Mouse (Mus musculus) embryonic facial prominence, embryonic 12.5 days (tissue): ENCODE data around the gene Cox7a2. TPM values are rescaled to one million over a fixed set of nuclear protein-coding genes. Genes with fewer than 3 reads are reported as not detected.
A peak's percentile ranks its signal among the peaks of the same experiment; 100 is the strongest.

ENCODE experiments used
- ATAC-seq: fragments of 200-750 bp; cut with Nextera tagmentation; 2 replicates; pipeline ENCODE4 v1.8.0; 2017; ENCODE audit not compliant: insufficient number of reproducible peaks, insufficient read depth, low FRiP score, low TSS enrichment
- H3K27ac ChIP-seq: fragments of 300-500 bp; sonication (generic); 2 replicates; pipeline ENCODE4 v1.5.1; 2016; ENCODE audit warnings: mild to moderate bottlenecking
- H3K27me3 ChIP-seq: fragments of 300-500 bp; sonication (generic); 2 replicates; pipeline ENCODE4 v1.6.1; 2016; ENCODE audit warnings: mild to moderate bottlenecking, moderate library complexity
- H3K36me3 ChIP-seq: fragments of 300-500 bp; sonication (generic); 2 replicates; pipeline ENCODE4 v1.6.1; 2016; ENCODE audit warnings: mild to moderate bottlenecking
- H3K4me1 ChIP-seq: fragments of 300-500 bp; sonication (generic); 2 replicates; pipeline ENCODE4 v1.6.1; 2016
- H3K4me2 ChIP-seq: fragments of 300-500 bp; sonication (generic); replicated peaks from 2 replicates; pipeline ENCODE4 v1.6.1; 2016; ENCODE audit warnings: mild to moderate bottlenecking, moderate library complexity
- H3K4me3 ChIP-seq: fragments of 300-500 bp; sonication (generic); 2 replicates; pipeline ENCODE4 v1.5.1; 2016; ENCODE audit warnings: mild to moderate bottlenecking
- H3K9ac ChIP-seq: fragments of 300-500 bp; sonication (generic); 2 replicates; pipeline ENCODE4 v1.6.1; 2016; ENCODE audit warnings: mild to moderate bottlenecking, moderate library complexity
- H3K9me3 ChIP-seq: fragments of 300-500 bp; sonication (generic); 2 replicates; pipeline ENCODE4 v1.6.1; 2016; ENCODE audit warnings: mild to moderate bottlenecking, moderate library complexity
- WGBS: fragments of 180-500 bp; shearing (Covaris S2); methylation state at CpG from one replicate; pipeline ENCODE4 v1.1.7; 2016; 5-methylcytosine and 5-hydroxymethylcytosine counted together
- polyA plus RNA-seq: library from polyadenylated mRNA; unstranded; fragments of >200 nt; fragmentation: Nextera tagmentation; extraction: Ambion mirVana; gene quantifications from 2 replicates; pipeline ENCODE4 v1.2.1, GENCODE M21; 2016

Gene Cox7a2
- 580 and 621 TPM in 2 replicates for polyA plus RNA-seq

DNA sequence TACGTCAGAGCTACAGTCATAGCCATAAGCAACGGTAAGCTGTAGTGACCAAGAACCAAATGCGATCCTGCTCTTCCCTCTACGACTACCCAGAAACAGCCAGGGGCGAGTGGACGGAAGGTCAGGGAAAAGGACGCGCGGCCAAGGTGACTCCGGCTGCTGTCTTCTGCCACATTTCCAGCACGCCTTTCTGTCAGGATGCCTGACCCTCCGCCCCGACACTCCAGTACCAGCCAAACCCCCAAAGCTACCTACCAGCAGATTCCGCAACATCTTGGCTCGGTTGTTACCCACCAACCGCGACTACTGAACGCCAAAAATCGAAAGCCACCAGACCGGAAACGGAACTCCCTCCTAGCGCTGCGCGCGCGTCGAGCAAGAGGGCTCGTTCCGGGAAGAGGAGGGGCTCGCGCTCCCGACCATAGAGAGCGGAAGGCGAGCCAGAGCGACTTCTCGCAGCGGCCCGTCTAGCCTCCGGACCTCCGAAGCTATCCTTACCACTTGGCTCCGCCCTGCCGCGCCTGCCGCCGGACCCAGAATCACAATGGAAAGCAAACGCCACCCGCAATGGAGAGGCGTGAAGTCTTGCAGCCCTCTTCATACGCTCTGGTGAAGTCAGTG lies at the start of gene Cox7a2:
Cox7a2 (minus strand) TSS at position 494 of the 621 bp plus-strand sequence.
- under 1% methylated on average over 49 of the region's 49 CpGs for WGBS

GRCm38 (mm10) chr9:79809411-79809810 lies 49.7 kb upstream of the Cox7a2 start:
- H3K4me3 ChIP-seq = no peak overlapping the region
- H3K4me1 ChIP-seq = peaks cover 5% of the 10 kb centered on the region; the same call in 1 of the 2 replicates
- ATAC-seq = no peak
- H3K9ac ChIP-seq = no peak overlapping the region
- no peaks in the 10 kb centered on the region for H3K27me3 ChIP-seq
- no peak overlapping the region for H3K4me2 ChIP-seq
- H3K36me3 ChIP-seq = no peaks in the 10 kb centered on the region
- no peaks in the 10 kb centered on the region for H3K9me3 ChIP-seq
- 34% methylated on average over 6 of the region's 6 CpGs for WGBS
- H3K27ac ChIP-seq = no peak overlapping the region

More for the DNA sequence above, at the start of gene Cox7a2:
- Histone ChIP-seq H3K9ac (peak within 1 kb of the TSS; percentile 85), H3K9me3 (no peaks in the 10 kb centered on the region), H3K4me3 (peak within 1 kb of the TSS; percentile 92), H3K4me1 (peaks cover 12% of the 10 kb centered on the region; the same call in 1 of the 2 replicates), H3K4me2 (peak within 1 kb of the TSS; percentile 63), H3K27me3 (no peaks in the 10 kb centered on the region), H3K27ac (peak within 1 kb of the TSS; percentile 88), H3K36me3 (peaks cover 17% of the 10 kb centered on the region)
- peak; percentile 99 for ATAC-seq

- no peaks in the 10 kb centered on the region for H3K36me3 ChIP-seq
- H3K9ac ChIP-seq = no peak overlapping the region
- no peak overlapping the region for H3K27ac ChIP-seq
- no peaks in the 10 kb centered on the region for H3K9me3 ChIP-seq
- WGBS = 48% methylated on average over 4 of the region's 4 CpGs
- no peak overlapping the region for H3K4me3 ChIP-seq
- ATAC-seq = no peak
- H3K27me3 ChIP-seq = no peaks in the 10 kb centered on the region
- peaks cover 5% of the 10 kb centered on the region; the same call in 1 of the 2 replicates for H3K4me1 ChIP-seq
- H3K4me2 ChIP-seq = no peak overlapping the region
Observed at GRCm38 (mm10) chr9:79807178-79807577, 47.5 kb upstream of the Cox7a2 start.

GRCm38 (mm10) chr9:79806317-79807075 lies 46.8 kb upstream of the Cox7a2 start:
- no peak overlapping the region for H3K4me2 ChIP-seq
- no peak overlapping the region for H3K4me3 ChIP-seq
- H3K9ac ChIP-seq = no peak overlapping the region
- no peaks in the 10 kb centered on the region for H3K9me3 ChIP-seq
- ATAC-seq = no peak
- no peaks in the 10 kb centered on the region for H3K27me3 ChIP-seq
- H3K27ac ChIP-seq = no peak overlapping the region
- WGBS = 47% methylated on average over 12 of the region's 12 CpGs
- no peaks in the 10 kb centered on the region for H3K36me3 ChIP-seq
- peaks cover 5% of the 10 kb centered on the region; the same call in 1 of the 2 replicates for H3K4me1 ChIP-seq

DNA sequence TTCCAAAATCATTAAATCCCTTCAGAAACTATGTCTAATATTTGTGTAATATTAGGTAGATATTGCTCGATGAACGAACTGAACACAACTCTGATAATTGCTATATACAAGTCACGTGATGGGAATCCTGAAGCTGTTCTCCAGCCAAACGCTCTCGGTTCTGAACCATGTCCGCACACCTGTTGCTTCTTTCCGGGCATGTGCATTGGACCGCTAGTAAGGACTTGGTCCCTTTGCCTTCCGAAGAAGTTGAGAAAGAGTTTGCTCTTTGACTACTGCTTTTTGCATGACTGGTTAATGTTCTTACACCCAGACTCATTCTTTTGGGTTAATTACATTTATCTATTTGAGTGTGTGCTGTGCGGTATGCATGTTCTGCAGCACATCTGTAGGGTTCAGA lies 45.7 kb upstream of the Cox7a2 start:
- 88% methylated on average over 10 of the region's 10 CpGs for WGBS
- no peaks in the 10 kb centered on the region for H3K9me3 ChIP-seq

GRCm38 (mm10) chr9:79796461-79797135 lies 36.9 kb upstream of the Cox7a2 start:
- no peak overlapping the region for H3K27ac ChIP-seq
- H3K27me3 ChIP-seq = no peaks in the 10 kb centered on the region
- H3K4me2 ChIP-seq = no peak overlapping the region
- no peaks in the 10 kb centered on the region for H3K4me1 ChIP-seq
- H3K36me3 ChIP-seq = no peaks in the 10 kb centered on the region
- no peaks in the 10 kb centered on the region for H3K9me3 ChIP-seq
- no peak for ATAC-seq
- H3K9ac ChIP-seq = no peak overlapping the region
- 66% methylated on average over 7 of the region's 7 CpGs for WGBS
- H3K4me3 ChIP-seq = no peak overlapping the region

More for the DNA sequence above, 45.7 kb upstream of the Cox7a2 start:
- Histone ChIP-seq H3K4me1 (peaks cover 5% of the 10 kb centered on the region; the same call in 1 of the 2 replicates), H3K27ac (no peak overlapping the region), H3K27me3 (no peaks in the 10 kb centered on the region), H3K4me2 (no peak overlapping the region), H3K9ac (no peak overlapping the region), H3K36me3 (no peaks in the 10 kb centered on the region), H3K4me3 (no peak overlapping the region)
- no peak for ATAC-seq

- Histone ChIP-seq H3K9ac (no peak overlapping the region), H3K4me1 (no peaks in the 10 kb centered on the region), H3K36me3 (no peaks in the 10 kb centered on the region), H3K9me3 (no peaks in the 10 kb centered on the region), H3K4me2 (no peak overlapping the region), H3K27me3 (no peaks in the 10 kb centered on the region), H3K27ac (no peak overlapping the region), H3K4me3 (no peak overlapping the region)
- ATAC-seq = no peak
- 90% methylated on average over 1 of the region's 1 CpGs for whole genome bisulfite sequencing
Observed at GRCm38 (mm10) chr9:79795076-79795475, 35.4 kb upstream of the Cox7a2 start.

GRCm38 (mm10) chr9:79792841-79793835 lies 33.5 kb upstream of the Cox7a2 start, which contains the start of gene Tmem30a:
Tmem30a (minus strand) TSS chr9:79793507.
- no peaks in the 10 kb centered on the region for H3K4me1 ChIP-seq
- no peaks in the 10 kb centered on the region for H3K9me3 ChIP-seq
- H3K27me3 ChIP-seq = no peaks in the 10 kb centered on the region
- peak within 1 kb of the TSS; percentile 73 for H3K4me3 ChIP-seq
- H3K4me2 ChIP-seq = peak within 1 kb of the TSS; percentile 57
- ATAC-seq = peak; percentile 94
- under 1% methylated on average over 91 of the region's 91 CpGs for WGBS
- peak within 1 kb of the TSS; percentile 78 for H3K9ac ChIP-seq
- peak within 1 kb of the TSS; percentile 90 for H3K27ac ChIP-seq
- H3K36me3 ChIP-seq = no peaks in the 10 kb centered on the region

DNA sequence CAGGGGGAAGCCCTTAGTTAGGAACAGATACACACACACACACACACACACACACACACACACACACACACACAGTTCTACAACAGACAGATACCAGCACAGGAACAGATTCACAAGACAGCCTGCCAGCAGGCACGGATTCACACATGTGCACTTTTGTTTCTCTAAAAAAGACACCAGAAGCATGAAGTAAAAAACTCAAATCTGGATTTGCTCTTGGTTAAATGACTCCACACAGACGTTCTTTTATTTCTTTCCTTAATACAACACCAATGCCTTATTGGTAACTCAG lies 26.1 kb upstream of the Cox7a2 start:
- 71% methylated on average over 2 of the region's 2 CpGs for WGBS

GRCm38 (mm10) chr9:79784934-79785793 lies 25.5 kb upstream of the Cox7a2 start:
- H3K27ac ChIP-seq = no peak overlapping the region
- 90% methylated on average over 2 of the region's 2 CpGs for WGBS
- no peaks in the 10 kb centered on the region for H3K9me3 ChIP-seq
- no peaks in the 10 kb centered on the region for H3K27me3 ChIP-seq
- H3K36me3 ChIP-seq = no peaks in the 10 kb centered on the region
- H3K4me1 ChIP-seq = peaks cover 4% of the 10 kb centered on the region; the same call in 1 of the 2 replicates
- H3K9ac ChIP-seq = no peak overlapping the region
- no peak overlapping the region for H3K4me2 ChIP-seq
- no peak for ATAC-seq
- no peak overlapping the region for H3K4me3 ChIP-seq

More for the DNA sequence above, 26.1 kb upstream of the Cox7a2 start:
- Histone ChIP-seq H3K27ac (no peak overlapping the region), H3K4me2 (no peak overlapping the region), H3K36me3 (no peaks in the 10 kb centered on the region), H3K9me3 (no peaks in the 10 kb centered on the region), H3K4me1 (peaks cover 4% of the 10 kb centered on the region; the same call in 1 of the 2 replicates), H3K4me3 (no peak overlapping the region), H3K27me3 (no peaks in the 10 kb centered on the region), H3K9ac (no peak overlapping the region)
- no peak for ATAC-seq
